Mouse (Mus musculus) megakaryocyte progenitor cell, adult 5-6 weeks (primary cell): ENCODE measurements around the gene Fam193b. TPM values are rescaled to one million over a fixed set of nuclear protein-coding genes. Genes with fewer than 3 reads are reported as not detected.
"Not testable (repeated sequence)": the region's sequence is repeated elsewhere in the genome, so short reads cannot be mapped to it uniquely, and the experiment has no call there.

ENCODE experiments used
- ATAC-seq: replicated peaks from 2 replicates; pipeline ENCODE4 v1.8.0; 2016; ENCODE audit warnings: mild to moderate bottlenecking, moderate TSS enrichment, inconsistent platforms; ENCODE audit not compliant: poor library complexity
- total RNA-seq, 2 experiments: library from RNA; stranded (forward) in 1 of 2; stranded (reverse) in 1 of 2; fragments of 157-497, 149-512 nt in 1 of 2; fragments of 200-1000 nt in 1 of 2; gene quantifications; 2 replicates each; pipeline versions ENCODE4 v1.2.3 to v1.2.4; 2015 to 2017

Fam193b gene
- total RNA-seq (2015) (24.9 and 29.1 TPM in 2 replicates), total RNA-seq (2017) (21.8 and 25.1 TPM in 2 replicates)

DNA sequence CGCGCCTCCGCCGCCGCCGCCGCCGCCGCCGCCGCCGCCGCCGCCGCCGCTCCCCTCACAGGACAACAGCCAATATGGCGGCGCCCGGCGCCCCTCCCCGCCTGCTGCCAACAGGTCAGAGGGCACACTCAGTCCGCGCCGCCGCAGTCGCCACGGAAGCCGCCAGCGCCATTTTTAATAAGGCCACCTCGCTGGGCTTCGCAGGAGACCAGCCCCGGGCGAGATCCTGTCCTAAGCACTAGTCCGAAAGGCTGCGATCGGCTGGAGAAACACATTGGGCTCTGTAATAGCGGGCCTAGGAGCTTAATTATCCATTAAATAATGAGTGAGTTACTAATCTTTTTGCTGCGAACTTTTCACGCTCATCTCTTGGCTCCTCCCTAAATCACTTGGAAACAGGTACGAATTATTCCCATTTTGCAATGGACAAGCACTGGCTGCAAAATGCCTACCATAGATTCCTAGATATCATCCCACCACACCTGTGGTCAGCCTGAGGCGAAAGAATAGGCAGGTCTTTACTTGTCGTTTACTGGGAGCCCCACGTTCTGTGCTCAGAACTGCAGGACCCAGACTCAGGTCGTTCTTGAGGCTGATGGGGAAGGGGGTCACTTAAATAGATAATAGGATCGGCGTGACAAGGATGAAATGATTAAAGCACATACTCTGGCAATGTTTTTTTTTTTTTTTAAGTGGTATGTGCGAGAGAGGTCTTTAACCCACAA, at the start of gene Fam193b:
Gene Fam193b, minus strand, starts transcription at position 94 of the 725 bp plus-strand sequence.
- ATAC-seq: peak; percentile 95

DNA sequence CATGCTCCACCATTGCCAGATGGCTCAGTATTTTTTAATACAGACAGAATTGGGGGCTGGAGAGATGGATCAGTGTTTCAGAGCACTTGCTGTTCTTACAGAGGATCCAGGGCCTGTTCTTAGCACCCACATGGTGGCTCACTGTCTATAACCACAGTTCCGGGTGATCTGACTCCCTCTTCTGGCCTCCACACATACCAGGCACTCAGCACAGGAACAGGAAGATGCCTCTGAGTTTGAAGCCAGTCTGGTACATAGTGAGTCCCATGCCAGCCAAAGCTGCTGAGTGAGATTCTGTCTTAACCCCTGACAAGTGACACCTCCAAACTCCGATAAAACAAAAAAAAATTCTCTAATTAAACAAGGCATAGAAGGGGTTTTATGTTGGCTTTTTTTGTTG, 49.4 kb upstream of the Fam193b start:
- ATAC-seq: no peak

DNA sequence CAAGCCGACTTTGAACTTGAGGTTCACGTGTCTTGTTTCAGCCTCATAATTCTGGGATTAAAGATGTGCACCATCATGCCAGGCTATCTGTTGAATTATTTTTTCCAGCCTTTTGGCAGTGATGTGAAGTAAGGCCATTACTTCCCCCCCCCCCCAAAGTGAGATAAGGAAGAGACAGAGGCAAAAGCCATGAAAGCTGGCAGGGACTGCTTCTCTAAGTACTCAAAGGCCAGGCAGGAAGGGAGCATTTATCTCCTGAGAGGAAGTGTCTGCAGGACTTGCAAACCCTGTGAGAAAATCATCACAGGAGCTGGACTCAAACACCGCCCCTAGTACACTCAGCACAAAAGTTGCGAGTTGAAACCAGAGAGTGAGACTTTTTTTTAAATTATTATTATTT, 48.4 kb upstream of the Fam193b start:
- ATAC-seq: no peak

DNA sequence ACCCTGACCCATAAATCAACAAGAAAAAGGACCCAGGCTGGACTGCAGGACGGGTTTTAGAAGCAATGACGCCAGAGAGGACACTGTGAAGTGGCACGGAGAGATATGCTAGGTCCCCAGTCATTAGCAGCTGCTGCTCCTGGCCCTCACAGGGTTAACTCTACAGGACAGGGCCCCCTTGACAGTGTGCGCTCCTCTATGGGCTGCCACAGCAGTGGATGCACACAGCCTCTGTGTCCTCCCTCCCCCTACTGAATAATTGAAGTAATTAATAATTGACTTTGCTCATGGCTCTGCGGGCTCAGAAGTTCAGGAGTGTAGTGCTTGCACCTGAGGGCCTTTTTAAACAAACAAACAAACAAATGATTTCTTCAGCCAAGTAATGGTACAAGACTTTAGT, 42.6 kb upstream of the Fam193b start:
- no peak for ATAC-seq

DNA sequence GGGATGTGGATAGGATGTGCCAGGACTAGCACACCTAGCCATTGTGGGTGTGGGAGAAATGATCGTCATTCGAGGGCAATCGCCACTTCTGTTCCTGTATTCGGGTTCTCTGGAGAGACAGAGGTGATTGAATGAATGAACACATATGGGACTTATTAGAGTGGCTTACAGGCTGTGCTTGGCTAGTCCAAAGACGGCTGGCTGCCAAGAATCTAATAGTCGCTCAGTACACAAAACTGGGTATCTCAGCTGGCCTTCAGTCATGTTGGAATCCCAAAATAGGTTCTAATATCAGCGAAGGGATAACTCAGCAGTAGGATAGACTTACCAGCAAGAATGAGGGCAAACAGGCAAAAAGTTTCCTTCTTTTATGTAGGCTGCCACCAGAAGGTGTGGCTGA, 41.1 kb upstream of the Fam193b start:
- ATAC-seq: no peak

DNA sequence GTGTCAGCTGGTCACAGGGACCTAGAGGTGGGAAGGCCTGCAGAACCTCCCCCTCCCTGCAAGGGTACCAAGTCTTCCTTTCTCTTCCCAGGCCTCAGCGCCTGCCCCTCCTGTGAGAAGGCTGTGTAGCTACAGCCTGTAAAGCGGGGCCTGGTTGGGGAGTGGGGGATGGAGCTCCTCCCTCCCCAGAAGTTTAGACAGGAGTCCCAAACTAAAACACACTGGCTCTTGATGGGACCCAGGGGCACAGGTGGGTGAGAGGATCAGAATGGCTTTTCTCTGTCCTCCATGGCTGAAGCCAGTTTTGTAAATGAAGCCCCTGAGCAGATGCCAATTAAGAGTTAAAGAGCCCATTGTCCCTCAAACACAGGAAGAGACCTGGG, 36.7 kb upstream of the Fam193b start:
- ATAC-seq: no peak

DNA sequence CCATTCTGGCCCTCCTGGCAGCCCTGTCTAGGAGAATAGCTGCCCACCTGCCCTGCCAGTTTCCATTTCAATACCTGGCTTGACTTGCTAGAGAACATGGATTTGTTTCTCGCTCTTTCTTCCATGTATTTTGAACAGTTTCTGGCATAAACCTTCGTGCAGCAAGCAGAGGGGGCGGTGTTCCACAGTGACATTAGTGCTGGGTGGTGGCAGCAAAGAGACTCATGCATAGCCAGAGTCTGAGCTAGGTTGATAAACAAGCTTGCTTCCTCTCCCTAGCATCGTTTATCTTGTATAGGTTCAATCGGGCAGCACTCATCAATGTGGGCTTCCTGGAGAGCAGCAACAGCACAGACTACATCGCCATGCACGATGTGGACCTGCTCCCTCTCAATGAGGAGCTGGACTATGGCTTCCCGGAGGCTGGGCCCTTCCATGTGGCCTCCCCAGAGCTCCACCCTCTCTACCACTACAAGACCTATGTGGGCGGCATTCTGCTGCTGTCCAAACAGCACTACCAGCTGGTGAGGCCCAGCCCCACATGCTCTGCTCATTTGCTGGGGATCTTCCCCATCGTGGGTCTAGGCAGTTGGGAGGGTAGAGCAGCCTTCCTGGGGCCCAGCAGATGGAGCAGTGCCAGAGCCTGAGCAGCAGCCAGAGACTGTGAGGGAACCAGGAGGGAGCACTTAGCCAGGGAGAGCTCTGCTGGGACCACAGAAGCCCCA, 36.1 kb upstream of the Fam193b start:
- no peak for ATAC-seq

DNA sequence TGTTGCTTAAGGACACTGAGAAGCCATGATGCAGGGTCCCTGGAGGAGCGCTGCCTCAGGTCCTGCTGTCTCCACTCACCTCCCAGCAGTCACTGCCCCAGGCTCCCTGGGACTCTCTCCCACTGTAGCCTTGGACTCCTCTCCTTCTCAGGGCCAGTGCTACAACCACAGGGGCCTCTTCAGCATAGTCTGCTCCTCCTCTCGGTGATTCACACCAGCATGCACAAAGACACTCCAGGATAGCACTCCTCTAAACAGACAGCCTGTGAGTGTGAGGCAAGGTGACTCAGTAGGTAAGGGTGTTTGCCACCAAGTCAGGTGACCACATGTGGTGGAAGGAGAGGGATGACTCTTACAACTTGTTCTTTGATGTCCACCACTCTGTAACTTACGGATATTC, 33.7 kb upstream of the Fam193b start:
- ATAC-seq: no peak

DNA sequence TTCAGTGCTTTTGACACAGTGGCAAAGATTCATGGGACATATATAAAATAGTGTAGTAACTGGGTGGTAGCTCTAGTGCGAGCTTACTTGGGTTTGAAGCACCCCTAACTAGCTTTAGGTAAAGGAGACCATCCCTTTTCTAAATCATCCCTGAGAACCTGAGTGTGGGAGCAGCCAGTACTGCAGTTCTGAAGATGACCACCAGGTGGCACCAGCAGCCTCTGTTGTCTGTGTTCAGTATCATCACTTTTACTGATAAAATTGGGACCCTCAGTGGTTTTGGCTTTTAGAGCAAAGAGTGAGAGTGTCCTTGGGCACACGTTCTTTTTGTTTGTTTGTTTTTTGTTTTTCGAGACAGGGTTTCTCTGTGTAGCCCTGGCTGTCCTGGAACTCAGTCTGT, 30.7 kb upstream of the Fam193b start:
- peak; percentile 71 for ATAC-seq

DNA sequence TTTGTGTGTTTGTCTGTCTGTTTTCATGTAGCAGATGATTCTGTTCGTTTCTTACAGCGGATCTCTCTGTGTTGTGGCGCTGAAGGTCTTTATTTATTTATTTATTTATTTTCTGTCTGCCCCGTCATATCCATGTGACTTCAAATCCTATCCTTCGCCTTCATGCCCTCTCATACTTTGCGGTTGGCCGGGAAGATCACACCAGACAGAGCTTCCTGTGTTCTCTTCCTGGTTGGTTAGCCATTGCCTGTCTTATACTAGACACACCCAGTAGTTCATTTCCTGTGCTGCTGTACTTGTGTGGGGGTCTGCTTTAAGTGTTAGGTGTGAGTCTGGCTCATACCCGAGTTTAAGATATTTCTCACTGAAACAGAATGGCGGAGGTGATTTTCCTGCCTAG, 29.7 kb upstream of the Fam193b start:
- ATAC-seq: peak; percentile 75

DNA sequence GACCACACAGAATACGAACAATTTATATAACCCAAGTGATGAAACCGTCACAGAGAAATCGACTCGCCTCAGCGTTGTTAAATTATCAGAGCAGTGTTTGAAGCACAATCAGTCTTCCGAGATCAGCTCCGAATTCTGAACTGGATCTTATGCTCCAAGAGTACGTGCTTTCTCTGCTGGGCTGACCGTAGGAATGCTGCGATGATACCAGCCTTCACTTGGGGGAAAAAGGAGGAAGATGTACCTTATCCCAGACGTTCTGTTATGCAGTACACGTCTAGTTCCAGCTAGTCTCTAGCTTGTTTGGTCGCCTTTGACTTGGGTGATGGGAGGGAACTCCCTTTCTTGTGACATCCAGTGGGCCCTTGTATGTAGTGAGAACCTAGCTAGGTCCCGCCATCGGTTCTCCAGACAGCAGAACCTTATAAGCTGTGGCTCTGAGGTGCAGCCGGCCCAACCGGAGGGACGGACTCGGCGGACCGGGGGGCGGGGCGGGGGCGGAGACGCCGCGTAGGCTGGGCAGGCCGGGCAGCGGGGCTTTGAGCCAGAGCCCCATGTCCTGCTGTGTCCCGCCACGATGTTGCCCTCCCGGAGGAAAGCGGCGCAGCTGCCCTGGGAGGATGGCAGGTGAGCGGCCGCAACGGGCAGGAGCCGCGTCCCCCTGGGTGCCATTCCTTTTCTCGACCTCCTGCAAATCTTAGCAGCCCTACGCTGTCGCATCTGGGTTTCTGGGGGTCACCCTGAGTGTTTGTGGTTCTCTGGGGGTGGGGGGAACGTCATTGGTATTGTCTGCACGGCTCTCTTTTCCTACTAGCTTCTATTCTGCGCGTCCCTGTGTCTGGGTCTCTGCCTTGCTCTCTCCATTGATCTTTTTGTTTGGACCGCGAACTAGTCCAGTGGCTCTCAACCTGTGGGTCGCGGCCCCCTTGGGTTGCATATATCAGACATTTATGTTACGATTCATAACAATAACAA, 28.9 kb upstream of the Fam193b start, which contains the start of gene B4galt7:
Gene B4galt7, plus strand, starts transcription at position 331 of the 975 bp plus-strand sequence.
- peak; percentile 74 for ATAC-seq

DNA sequence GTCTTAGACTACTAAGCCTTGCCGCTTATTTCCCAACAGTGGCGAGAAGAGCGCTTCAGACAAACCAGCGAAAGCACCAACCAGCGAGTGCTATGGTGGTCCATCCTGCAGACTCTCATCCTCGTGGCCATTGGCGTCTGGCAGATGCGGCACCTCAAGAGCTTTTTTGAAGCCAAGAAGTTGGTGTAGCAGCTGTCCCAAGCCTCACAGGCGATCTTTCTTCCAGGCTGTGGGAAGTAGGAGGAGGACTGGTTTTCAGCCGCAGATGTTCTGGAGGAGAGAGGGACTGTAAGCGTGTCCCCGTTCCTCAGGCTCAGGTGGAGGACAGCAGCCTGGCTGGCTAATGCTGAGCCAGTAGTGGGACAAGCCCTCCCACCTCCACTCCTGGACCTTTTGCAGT, 25.9 kb upstream of the Fam193b start:
- no peak for ATAC-seq

DNA sequence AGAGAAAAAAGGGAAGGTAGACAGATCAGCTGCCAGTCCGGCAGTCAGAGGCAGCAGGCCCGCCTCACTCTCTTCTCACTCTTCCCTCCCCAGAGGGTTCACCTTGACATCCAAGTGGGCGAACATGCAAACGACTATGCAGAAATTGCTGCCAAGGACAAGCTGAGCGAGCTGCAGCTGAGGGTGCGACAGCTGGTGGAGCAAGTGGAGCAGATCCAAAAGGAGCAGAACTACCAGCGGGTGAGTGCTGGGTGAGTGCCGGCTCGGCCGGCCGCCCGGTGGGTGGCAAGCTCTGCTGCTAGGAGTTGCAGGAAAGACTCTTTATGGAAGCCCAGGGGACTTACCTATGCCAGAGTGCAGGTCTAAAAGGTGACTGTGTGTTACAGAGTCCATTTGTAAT, 24.5 kb upstream of the Fam193b start:
- no peak for ATAC-seq

DNA sequence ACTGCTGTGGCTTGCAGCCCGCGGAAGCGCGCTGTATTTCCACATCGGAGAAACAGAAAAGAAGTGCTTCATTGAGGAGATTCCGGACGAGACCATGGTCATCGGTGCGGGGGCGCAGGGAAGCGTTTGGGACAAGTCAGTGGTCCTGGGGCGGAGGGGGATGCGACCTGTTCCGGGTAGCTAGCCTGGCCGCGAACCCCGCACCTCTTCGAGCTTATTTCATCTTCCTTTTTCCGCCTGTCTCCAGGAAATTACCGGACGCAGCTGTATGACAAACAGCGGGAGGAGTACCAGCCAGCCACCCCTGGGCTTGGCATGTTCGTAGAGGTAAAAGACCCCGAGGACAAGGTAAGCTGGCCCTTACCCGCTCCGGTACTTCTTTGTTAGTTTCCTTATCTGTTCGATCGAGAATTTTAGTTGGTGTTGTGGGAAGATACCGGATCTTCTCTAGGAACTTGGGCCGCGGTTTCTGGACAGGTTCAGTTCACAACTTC, 22.4 kb upstream of the Fam193b start:
- ATAC-seq: no peak; the same call in none of the 2 replicates

DNA sequence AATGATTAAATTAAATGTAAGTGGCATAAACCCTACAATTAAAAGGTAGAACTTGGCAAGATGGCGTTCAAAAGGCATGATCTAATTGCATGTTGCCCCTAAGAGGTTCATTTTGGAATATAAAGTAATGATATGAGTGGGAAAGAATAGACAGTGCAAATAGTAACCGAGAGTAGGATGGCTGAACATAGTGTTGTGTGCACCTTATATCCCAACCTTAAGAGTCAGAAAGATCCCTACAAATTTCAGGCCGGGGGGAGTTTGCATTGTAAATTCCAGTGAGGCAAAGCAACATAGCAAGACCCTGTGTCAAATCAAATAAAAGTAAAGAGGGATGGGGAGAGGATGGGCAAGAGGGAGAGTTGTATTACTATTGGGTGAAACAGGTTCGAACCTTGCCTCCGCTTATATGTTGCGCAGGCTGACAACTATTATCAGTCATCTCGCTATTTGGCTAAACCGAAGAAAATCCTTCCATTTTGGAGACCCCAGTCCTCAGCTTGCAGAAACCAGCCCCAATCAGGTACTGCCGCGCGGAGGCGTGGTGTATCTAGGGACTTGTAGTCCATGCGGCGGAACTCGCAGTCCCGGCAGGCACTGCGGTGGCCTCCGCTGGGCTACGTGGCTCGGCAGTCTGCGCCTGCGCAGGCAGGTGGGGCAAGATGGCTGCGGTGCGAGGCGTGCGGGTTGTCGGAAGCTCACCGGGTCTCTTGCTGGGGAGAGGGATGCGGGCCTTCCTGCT, 21.8 kb upstream of the Fam193b start:
- ATAC-seq: peak; percentile 100

DNA sequence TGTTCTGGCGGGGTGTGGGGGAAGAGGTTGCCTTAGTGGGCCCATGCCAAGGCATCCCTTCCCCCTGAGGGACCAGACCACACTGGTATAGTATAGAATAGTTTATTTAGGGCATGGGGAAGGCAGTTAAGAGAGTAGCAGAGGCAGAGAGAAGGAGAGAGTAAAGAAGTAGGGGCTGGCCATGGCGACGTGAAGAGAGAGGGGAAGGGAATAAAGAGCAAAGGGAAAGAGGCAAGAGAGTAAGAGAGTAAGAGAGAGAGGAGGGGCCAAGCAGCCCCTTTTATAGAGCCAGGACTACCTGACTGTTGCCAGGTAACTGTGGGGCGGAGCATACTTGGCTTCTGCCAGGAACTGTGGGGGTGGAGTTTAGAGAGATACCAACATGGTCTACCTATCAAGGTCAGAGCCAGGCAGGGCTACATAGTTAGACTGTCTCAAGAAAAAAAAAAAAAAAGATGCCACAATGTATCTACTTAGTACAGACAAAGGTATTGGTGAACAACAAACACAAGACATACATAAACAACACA, 21.1 kb upstream of the Fam193b start:
- ATAC-seq: no peak

DNA sequence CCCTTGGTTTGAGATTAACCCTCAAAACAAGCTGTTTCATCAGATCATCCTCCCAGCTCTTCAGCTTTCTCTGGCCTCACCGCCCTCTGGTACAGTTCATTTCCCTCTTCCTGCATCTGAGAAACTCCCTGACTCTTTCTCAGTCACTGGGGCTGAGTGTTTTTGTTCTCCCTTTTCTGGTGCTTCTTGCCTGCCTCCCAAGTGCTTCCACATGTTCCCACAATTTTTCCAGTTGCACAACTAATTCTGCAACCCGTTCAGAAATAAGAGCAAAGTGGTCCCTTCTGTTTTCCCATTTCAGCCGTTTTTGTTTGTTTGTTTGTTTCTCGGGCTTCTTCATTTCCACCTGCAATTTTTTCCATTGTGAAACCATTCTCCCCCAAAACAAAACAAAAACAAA, 7.2 kb upstream of the Fam193b start:
- no peak for ATAC-seq

DNA sequence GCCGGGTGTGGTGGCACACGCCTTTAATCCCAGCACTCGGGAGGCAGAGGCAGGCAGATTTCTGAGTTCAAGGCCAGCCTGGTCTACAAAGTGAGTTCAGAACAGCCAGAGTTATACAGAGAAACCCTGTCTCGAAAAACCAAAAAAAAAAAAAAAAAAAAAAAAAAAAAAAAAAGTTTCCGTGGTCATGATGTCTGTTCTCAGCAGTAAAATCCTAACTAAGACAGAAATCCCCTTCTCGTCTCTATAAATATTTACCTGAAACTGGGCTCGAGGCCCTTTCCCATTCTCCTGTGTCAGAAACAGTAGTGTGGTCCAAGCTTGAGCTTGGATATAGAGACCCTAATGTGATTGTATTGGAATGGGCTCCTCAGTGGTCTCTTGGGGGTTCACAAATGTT, 6.0 kb upstream of the Fam193b start:
- ATAC-seq: not testable (repeated sequence)

DNA sequence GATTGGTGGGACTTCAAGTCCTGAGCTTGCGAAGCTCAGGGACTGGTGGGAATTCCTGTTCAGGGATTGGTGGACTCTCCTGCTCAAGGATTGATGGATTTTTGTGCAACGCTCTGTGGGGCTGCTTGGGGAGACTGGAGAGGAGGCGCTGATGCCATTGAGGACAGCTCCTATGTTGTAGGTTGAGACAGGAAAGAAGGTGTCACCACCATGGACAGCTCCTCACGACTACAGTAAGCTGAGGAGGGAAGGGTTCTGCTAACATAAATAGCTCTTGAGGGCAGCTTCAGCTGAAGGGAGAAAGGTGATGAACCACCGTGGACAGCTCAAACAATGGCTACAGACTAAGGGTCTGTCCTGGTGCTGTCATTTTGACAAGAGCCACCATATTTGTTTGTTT, 5.0 kb upstream of the Fam193b start:
- ATAC-seq: peak; percentile 57; the same call in 1 of the 2 replicates

DNA sequence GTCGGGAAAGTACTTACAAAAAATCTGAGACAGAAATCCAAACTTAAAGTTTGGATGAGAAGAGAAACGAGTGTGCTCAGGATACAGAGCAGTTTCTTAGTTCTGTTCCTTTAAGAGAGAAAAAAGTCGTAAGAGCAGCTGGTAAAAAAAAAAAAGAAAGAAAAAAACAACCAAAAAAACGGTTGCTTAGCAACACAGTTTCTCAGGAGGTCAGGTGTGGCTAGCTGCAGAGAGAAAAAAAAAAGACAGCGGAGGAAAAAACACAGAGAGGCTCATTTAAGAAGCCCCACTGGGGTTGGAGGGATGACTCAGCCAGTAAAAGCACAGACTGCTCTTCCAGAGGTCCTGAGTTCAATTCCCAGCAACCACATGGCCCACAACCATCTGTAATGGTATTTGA, 3.4 kb upstream of the Fam193b start:
- ATAC-seq: no peak
